Mouse (Mus musculus) heart, embryonic 13.5 days (tissue): ENCODE measurements around the gene Atp6v0a1. TPM values are rescaled to one million over a fixed set of nuclear protein-coding genes. Genes with fewer than 3 reads are reported as not detected.

ENCODE experiments used
- ATAC-seq: fragments of 200-750 bp; cut with Nextera tagmentation; 2 replicates; pipeline ENCODE4 v1.8.0; 2017; ENCODE audit warnings: moderate TSS enrichment; ENCODE audit not compliant: insufficient number of reproducible peaks, low FRiP score, low TSS enrichment; ENCODE audit errors: extremely low read depth
- H3K27ac ChIP-seq: fragments of 300-500 bp; sonication (generic); replicated peaks from 2 replicates; pipeline ENCODE4 v1.5.1; 2015; ENCODE audit warnings: moderate library complexity, mild to moderate bottlenecking, inconsistent platforms
- H3K27me3 ChIP-seq: fragments of 300-500 bp; sonication (generic); replicated peaks from 2 replicates; pipeline ENCODE4 v1.6.1; 2015; ENCODE audit warnings: mild to moderate bottlenecking, inconsistent platforms
- H3K36me3 ChIP-seq: fragments of 300-500 bp; sonication (generic); 2 replicates; pipeline ENCODE4 v1.6.1; 2015; ENCODE audit warnings: mild to moderate bottlenecking, inconsistent platforms
- H3K4me1 ChIP-seq: fragments of 300-500 bp; sonication (generic); 2 replicates; pipeline ENCODE4 v1.6.1; 2015; ENCODE audit warnings: inconsistent platforms
- H3K4me2 ChIP-seq: fragments of 300-500 bp; sonication (generic); 2 replicates; pipeline ENCODE4 v1.6.1; 2015; ENCODE audit warnings: inconsistent platforms, mild to moderate bottlenecking, moderate library complexity
- H3K4me3 ChIP-seq: fragments of 300-500 bp; sonication (generic); 2 replicates; pipeline ENCODE4 v1.5.1; 2015; ENCODE audit warnings: moderate library complexity, mild to moderate bottlenecking, inconsistent platforms
- H3K9ac ChIP-seq: fragments of 300-500 bp; sonication (generic); 2 replicates; pipeline ENCODE4 v1.6.1; 2015; ENCODE audit warnings: inconsistent platforms, mild to moderate bottlenecking, moderate library complexity
- H3K9me3 ChIP-seq: fragments of 300-500 bp; sonication (generic); 2 replicates; pipeline ENCODE4 v1.6.1; 2016; ENCODE audit warnings: inconsistent platforms
- WGBS: fragments of 180-500 bp; shearing (Covaris S2); methylation state at CpG from one replicate; pipeline ENCODE4 v1.1.7; 2015; ENCODE audit warnings: mixed read lengths; 5-methylcytosine and 5-hydroxymethylcytosine counted together
- microRNA-seq: library from miRNA; unstranded; fragments of <30 nt; microRNA quantifications from one replicate; pipeline ENCODE4, GENCODE M21; 2016
- polyA plus RNA-seq: library from polyadenylated mRNA; unstranded; fragments of >200 nt; fragmentation: Nextera tagmentation; extraction: Ambion mirVana; gene quantifications from 2 replicates; pipeline ENCODE4 v1.2.1, GENCODE M21; 2015

The Atp6v0a1 gene
- polyA plus RNA-seq, 1 experiment from 2014 or later, result 54.9 TPM

- peaks cover 26% of the 10 kb centered on the region for H3K4me1 ChIP-seq
- no peak overlapping the region for H3K27ac ChIP-seq
- no peak overlapping the region for H3K4me3 ChIP-seq
- H3K4me2 ChIP-seq, result no peak overlapping the region
- H3K9me3 ChIP-seq, result peaks cover 3% of the 10 kb centered on the region; the same call in 1 of the 2 replicates
- no peak overlapping the region for H3K9ac ChIP-seq
- no peak for ATAC-seq
- H3K36me3 ChIP-seq, result peaks cover 27% of the 10 kb centered on the region
- WGBS, result 92% methylated on average over 3 of the region's 3 CpGs
- H3K27me3 ChIP-seq, result no peaks in the 10 kb centered on the region
Measured at GRCm38 (mm10) chr11:101112186-101112585, 102.9 kb downstream of the Atp6v0a1 start.

Small RNAs within 50 kb of the gene (microRNA-seq; reads per million reads assigned to microRNA genes)
- gene Mir6928, result 0.61 reads per million

Other genes with a start within 250 kb of the Atp6v0a1 start
- not detected in 2 replicates for gene Kcnh4, start 249.5 kb upstream of the Atp6v0a1 start, polyA plus RNA-seq
- not detected in 2 replicates for gene Hcrt, start 246.5 kb upstream of the Atp6v0a1 start, polyA plus RNA-seq
- 6.0 and 7.2 TPM in 2 replicates for gene Ghdc, start 238.5 kb upstream of the Atp6v0a1 start, polyA plus RNA-seq
- 24.3 and 27.0 TPM in 2 replicates for gene Stat5b, start 158.7 kb upstream of the Atp6v0a1 start, polyA plus RNA-seq
- 5.2 and 5.9 TPM in 2 replicates for gene Stat5a, start 150.1 kb upstream of the Atp6v0a1 start, polyA plus RNA-seq
- gene Stat3, start 69.9 kb upstream of the Atp6v0a1 start, polyA plus RNA-seq, result 41.8 and 42.9 TPM in 2 replicates
- gene Cavin1, start 38.6 kb upstream of the Atp6v0a1 start, polyA plus RNA-seq, result 348 and 370 TPM in 2 replicates
- gene Naglu, start 60.6 kb downstream of the Atp6v0a1 start, polyA plus RNA-seq, result 13.5 and 13.7 TPM in 2 replicates
- 0.14 and 0.17 TPM in 2 replicates for gene Hsd17b1, start 69.0 kb downstream of the Atp6v0a1 start, polyA plus RNA-seq
- gene Coasy, start 73.1 kb downstream of the Atp6v0a1 start, polyA plus RNA-seq, result 26.8 and 28.4 TPM in 2 replicates
- 36.3 and 41.6 TPM in 2 replicates for gene Mlx, start 77.8 kb downstream of the Atp6v0a1 start, polyA plus RNA-seq
- 21.4 and 26.6 TPM in 2 replicates for gene Psmc3ip, start 86.0 kb downstream of the Atp6v0a1 start, polyA plus RNA-seq
- gene Retreg3, start 110.4 kb downstream of the Atp6v0a1 start, polyA plus RNA-seq, result 12.0 and 14.1 TPM in 2 replicates
- gene Tubg1, start 110.5 kb downstream of the Atp6v0a1 start, polyA plus RNA-seq, result 77.2 and 83.0 TPM in 2 replicates
- gene Tubg2, start 146.5 kb downstream of the Atp6v0a1 start, polyA plus RNA-seq, result 3.1 and 4.3 TPM in 2 replicates
- gene Cntnap1, start 161.1 kb downstream of the Atp6v0a1 start, polyA plus RNA-seq, result 0.52 and 0.55 TPM in 2 replicates
- gene Plekhh3, start 161.9 kb downstream of the Atp6v0a1 start, polyA plus RNA-seq, result 7.6 and 8.5 TPM in 2 replicates
- gene Ccr10, start 166.0 kb downstream of the Atp6v0a1 start, polyA plus RNA-seq, result 0.19 and 0.33 TPM in 2 replicates
- 11.6 and 11.7 TPM in 2 replicates for gene Ezh1, start 217.0 kb downstream of the Atp6v0a1 start, polyA plus RNA-seq
- gene Ramp2, start 236.6 kb downstream of the Atp6v0a1 start, polyA plus RNA-seq, result 210 and 234 TPM in 2 replicates
- gene Vps25, start 244.3 kb downstream of the Atp6v0a1 start, polyA plus RNA-seq, result 98.8 and 111 TPM in 2 replicates